Mouse (Mus musculus): ENCODE measurements around the gene Supt3. TPM values are rescaled to one million over a fixed set of nuclear protein-coding genes. Genes with fewer than 3 reads are reported as not detected.

The Supt3 gene
- total RNA-seq, 2 experiments from 2014 or later, result 7.8 to 18.0 TPM

DNA sequence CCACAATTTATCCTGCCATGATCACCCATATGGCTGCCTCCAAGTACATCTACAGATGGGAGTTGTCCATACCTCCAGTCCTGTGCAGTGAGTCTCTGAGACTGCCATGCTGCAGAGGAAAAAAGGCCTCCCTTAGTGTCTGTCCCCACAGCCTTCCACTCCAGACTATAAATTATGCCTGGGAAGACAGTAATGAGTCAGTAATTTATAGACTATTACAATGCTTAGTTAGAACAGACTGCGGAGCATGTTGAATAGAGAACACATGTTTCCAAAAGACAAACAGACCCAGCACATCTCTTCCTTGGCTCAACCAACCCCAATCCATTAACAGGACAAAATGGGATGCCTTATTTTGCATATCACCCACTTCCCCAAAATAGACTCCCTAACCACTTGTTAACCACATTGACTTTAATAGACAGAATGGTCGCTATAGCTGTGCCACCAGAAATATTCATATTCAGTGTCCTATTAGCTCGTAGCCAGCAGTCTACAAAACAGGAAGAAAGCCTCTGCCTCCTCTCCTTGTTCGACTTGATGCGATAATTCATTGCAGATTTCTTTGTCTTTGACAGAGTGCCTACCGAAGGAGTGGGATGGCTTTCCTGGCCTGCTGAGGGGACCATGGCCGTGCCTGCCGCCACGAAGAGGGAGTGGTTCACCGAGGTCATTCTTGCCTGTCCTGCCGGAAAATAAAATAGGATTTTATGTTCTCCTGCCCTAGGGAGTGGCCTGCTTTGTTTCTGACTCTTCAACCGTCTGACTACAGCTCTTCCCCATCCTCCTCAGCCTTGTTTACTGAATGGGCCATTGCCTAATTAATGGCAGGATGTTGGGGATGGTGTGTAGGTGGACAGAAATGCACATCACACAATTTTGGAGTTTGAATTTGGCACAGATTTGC, 341.9 kb downstream of the Supt3 start:
- 0 out of 2 replicates have a peak, but pooled peaks have one; percentile 23 for ATAC-seq (ENCODE audit: poor library complexity, severe bottlenecking)

GRCm38 (mm10) chr17:45119609-45120201, 342.8 kb downstream of the Supt3 start:
- peak; percentile 75 for ATAC-seq (ENCODE audit: poor library complexity, severe bottlenecking)

DNA sequence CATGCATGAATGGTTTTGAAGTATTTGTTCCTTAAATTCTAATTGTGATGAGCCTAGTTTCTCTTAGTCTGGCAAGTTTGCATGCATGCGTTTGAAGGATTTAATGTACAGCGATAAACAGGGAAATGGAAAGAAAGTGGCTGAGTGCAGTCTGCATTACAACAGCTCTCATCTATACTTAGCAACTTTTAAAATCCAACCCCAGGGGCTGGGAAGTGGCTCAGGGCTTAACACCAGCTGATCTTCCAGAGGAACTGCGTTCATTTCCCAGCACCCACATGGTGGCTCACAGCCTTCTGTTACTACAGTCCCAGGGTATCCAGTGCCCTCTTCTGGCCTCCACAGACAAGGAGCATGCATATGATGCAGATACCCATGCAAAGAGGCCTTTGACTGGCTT, 346.9 kb downstream of the Supt3 start:
- ATAC-seq (ENCODE audit: poor library complexity, severe bottlenecking), result no peak

DNA sequence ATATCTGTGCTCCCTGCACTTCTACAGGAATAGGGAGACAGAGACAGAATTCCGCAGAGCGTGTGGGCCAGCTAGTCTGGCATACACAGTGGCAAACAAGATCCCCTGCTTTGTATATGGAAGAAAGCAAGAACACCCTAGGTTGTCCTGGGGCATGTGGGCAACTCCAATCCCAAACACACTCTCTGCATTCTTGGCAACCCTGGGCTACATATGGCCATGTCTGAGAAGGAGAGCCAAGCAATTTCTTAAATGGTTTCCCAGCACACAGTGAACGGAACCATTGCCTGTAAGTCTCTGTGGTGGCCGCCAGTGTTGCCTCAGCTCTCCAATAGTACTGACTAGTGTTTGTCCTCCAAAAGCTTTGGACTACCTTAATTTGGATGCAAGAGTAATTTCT, 351.7 kb downstream of the Supt3 start:
- ATAC-seq (ENCODE audit: poor library complexity, severe bottlenecking), result no peak

GRCm38 (mm10) chr17:45133501-45134400, 356.8 kb downstream of the Supt3 start:
- ATAC-seq (ENCODE audit: poor library complexity, severe bottlenecking), result no peak

DNA sequence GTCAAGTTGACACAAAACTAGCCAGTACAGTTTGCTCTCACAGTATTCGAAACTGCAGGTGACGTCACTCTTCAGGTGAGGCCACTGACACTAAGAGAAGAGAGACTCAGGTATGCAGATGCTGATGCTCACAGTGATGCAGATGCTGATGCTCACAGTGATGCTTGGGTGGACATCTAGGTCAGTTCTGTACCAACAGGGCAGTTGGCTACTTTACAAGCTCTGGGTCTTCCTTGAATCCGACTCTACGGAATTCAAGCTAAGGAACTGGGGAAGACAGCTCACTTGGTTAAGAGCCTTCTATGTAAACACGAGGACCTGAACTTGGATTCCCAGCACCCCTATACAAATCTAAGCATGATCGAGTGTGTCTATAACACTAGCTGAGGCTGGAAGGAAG, 359.5 kb downstream of the Supt3 start:
- no peak for ATAC-seq (ENCODE audit: poor library complexity, severe bottlenecking)

DNA sequence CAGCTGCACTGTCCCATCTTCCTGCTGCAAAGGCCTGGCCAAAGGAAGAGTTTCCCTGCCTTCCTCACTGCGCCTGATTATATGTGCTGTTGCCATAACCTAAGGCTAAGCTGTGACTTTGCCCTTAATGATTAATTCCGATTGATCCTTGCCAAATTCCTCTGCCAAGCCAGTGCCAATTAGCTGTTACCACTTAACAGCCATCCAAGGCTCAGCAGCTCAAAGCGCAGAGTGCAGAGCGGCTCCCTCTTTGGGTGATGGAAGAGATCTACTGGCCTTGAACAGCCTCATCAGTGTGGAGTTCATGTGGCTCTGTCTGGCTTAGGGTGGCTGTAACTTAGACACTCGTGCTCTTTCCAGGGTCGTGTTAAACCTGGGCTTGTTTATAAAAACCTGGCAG, 366.1 kb downstream of the Supt3 start:
- no peak for ATAC-seq (ENCODE audit: poor library complexity, severe bottlenecking)

DNA sequence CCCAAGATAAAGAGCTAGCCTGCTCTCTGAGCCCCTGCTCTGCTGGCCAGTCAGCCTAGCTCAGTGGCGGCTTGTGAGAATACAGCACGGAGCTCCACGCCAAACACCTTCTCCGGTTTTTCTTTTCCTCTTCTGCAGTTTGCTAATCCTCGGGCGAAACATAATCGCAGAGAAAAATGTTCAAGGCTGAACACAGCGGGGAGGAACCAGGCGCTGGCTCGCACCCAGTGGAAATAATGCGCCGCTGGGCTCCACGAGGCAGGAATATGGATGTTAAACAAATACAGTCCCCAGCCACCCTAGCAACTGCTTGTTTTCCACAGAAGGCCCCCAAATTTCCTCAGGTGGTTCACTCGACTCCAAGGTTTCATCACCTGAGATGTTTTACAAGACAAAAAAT, 367.7 kb downstream of the Supt3 start:
- ATAC-seq (ENCODE audit: poor library complexity, severe bottlenecking), result no peak

DNA sequence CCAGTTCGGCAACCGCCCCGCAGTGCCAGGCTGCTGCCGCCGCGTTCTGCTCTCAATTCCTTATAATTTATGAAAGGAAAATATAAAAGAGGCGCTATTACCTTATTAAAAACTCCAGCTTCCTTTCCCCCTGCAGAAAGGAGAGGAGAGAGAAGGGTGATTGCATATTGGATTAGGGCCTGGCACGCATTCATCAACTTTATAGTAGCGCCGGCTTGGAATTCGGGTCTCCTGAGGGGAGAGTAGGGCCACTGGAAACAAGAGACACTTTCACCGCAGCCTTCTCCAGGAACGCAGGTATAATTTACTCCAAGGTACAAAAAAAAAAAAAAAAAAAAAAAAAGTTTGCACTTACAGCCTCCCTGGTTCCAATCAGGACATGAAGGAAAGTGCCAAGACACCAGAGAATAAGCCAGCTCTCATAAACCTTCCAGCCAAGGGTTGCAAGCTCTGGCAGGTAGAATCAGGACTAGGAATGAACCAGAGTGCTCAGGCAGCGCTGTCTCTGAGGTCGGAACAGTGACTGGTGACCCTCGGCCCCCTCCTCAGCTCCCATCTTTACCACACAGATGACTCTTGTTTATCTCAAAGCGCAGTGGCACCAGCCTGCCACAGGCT, 374.5 kb downstream of the Supt3 start:
- ATAC-seq (ENCODE audit: poor library complexity, severe bottlenecking), result no peak

DNA sequence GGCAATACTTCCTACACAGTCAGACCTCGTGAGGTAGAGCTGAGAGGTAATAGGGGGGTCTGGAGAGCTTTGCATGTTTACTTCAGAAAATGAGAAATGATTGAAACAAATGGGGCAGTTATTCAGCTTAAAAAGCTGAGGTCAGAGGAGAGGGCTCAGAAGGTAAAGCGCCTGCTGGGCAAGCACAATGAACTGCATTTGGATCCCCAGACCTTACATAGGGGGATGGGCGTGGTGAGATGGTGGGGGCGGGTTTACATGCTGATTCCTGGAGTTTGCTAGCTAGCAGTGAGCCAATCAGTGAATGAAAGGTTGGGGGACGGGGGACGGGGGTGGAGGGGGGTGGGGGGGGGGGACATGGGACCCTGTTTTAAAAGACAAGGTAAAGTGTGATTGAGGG, 376.8 kb downstream of the Supt3 start:
- no peak for ATAC-seq (ENCODE audit: poor library complexity, severe bottlenecking)

DNA sequence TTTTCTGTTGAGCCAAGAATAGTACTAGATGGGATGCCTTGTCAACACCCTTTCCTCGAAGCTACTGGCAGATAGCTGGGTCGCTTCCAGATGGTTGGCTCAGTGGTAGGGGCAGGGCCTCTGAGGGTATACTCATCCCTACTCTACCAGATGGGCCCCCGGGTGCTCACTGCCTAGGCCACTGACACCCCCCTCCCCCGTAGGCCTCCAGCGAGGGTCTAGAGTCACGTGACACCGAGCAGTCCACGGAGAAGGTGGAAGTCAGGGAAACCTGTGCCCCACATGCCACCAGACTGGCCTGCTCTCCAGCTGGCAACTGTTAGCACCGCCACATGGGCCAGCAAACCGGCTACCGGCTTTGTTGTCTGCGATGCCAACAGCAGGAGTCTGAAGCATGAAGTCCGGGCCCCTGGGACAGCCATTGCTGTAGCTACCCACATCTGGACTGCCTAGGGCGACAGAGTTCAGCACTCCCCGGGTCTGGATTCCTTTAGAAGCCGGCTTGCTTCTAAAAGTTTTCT, 381.3 kb downstream of the Supt3 start:
- no peak for ATAC-seq (ENCODE audit: poor library complexity, severe bottlenecking)

GRCm38 (mm10) chr17:45160651-45161050, 383.7 kb downstream of the Supt3 start:
- no peak for ATAC-seq (ENCODE audit: poor library complexity, severe bottlenecking)

DNA sequence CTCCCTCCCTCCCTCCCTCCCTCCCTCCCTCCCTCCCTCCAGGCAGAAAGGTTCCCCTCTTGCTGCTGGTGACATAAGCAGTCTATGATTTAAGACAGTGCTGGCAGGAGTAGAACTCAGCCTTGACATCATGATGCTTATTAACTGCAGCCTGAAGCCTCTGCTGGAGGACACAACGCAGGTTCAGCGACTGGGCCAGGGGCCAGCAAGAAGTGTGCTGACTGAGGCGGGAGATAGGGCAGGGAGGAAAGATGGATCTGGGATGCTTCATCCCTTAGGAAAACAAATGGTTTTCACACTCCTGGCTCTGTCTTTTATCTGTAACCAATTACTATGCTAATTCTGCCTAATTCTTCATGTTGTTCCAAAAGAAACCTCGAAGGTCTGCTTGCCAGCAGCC, 388.8 kb downstream of the Supt3 start:
- ATAC-seq (ENCODE audit: poor library complexity, severe bottlenecking), result no peak

Other genes with a start within 250 kb of the Supt3 start
- gene Runx2, start 37.6 kb downstream of the Supt3 start, total RNA-seq (2015), result 48.1 and 52.6 TPM in 2 replicates
- gene Runx2, start 37.6 kb downstream of the Supt3 start, total RNA-seq (2017), result 15.6 and 20.8 TPM in 2 replicates